Mouse (Mus musculus) brown adipose tissue, adult 24 weeks (tissue): ENCODE results near the gene Psmg3. TPM values are rescaled to one million over a fixed set of nuclear protein-coding genes. Genes with fewer than 3 reads are reported as not detected.

Source experiments
- H3K27ac ChIP-seq: fragments of 200-500 bp; replicated peaks from 2 replicates; pipeline ENCODE4 v1.5.1; 2012; ENCODE audit warnings: low read depth, mild to moderate bottlenecking, low read length
- H3K4me1 ChIP-seq: fragments of 200-500 bp; 2 replicates; pipeline ENCODE4 v1.6.1; 2012; ENCODE audit warnings: low read length, mixed read lengths; ENCODE audit not compliant: control insufficient read depth, insufficient read depth, insufficient read length
- H3K4me3 ChIP-seq: fragments of 200-500 bp; 2 replicates; pipeline ENCODE4 v1.5.1; 2012; ENCODE audit warnings: low read depth, mild to moderate bottlenecking, low read length, moderate library complexity; ENCODE audit not compliant: insufficient read depth
- polyA plus RNA-seq: library from polyadenylated mRNA; stranded (reverse); fragments of >200 nt; gene quantifications from 2 replicates; pipeline ENCODE4 v1.2.4, GENCODE M21; 2012; ENCODE audit not compliant: missing spikeins, insufficient read depth, insufficient read length

Psmg3 gene
- polyA plus RNA-seq, 1 experiment: 17.8 TPM

DNA sequence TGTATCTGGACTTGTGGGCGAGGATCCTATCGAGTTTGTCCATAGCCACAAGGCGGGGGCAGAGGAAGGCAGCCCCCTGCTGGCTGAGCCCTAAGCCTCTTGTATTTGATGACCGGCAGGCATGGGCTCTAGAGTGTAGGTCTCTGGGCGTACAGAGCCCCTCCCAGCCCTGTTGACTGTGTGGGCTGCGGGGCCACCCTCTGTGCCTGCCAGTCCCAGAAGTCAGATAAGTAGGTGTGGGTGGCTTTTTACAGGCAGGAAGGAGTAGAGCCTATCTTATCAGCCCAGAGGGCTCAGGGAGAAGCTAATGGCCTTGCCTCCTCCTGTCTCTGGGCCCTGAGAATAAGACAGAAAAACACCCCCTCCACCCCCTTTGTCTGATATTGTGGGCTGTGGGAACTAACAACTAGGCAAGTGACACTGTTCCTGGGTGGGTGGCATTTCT, 22.6 kb downstream of the Psmg3 start:
- Histone ChIP-seq H3K4me3 (no peak overlapping the region), H3K4me1 (no peaks in the 10 kb centered on the region), H3K27ac (no peak overlapping the region)

DNA sequence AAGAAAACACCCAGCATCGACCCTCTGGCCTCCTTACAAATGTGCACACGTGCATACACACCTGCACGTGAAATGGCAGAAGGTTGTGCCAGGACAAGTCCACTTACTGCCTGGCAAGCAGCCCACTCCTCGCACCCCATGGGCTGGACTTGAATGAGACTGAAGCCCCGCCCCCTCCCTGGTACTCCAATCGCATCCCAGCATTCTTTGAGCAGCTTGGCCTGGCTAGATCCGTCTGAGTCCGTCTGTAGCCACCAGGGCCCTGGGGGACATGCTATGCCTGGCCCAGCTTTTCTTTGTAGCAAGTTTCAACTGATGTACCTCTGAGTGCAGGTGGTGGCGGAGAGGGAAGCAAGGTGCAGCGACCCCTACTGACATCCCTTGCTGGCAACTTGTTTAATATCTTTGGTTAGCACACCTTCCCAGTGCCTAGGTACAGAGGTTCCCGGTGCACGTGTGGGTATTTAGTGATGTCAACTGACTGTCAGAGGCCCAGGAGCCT, 23.0 kb downstream of the Psmg3 start:
- H3K4me3 ChIP-seq: no peak overlapping the region
- H3K27ac ChIP-seq: no peak overlapping the region
- no peaks in the 10 kb centered on the region for H3K4me1 ChIP-seq

DNA sequence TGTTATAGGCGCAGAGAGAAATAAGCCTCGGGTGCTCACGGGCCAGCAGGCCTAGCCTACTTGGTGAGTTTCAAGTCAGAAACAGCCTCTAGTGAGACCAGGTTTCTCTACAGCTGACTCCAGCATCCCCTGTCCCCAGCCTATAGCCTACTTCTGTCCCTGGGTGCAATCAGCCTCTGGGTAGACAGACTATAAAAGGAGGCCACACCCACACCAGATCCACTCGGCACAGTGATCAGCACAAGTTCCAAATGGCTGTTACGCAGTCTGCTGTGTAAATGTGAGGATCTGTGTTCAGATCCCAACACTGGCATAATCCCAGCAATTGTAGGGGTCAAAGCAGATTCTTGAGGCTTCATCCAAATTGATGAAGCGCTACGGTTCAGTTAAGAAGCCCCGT, 23.5 kb downstream of the Psmg3 start:
- no peak overlapping the region for H3K4me3 ChIP-seq
- no peak overlapping the region for H3K27ac ChIP-seq
- H3K4me1 ChIP-seq: peaks cover 1% of the 10 kb centered on the region; the same call in 1 of the 2 replicates

DNA sequence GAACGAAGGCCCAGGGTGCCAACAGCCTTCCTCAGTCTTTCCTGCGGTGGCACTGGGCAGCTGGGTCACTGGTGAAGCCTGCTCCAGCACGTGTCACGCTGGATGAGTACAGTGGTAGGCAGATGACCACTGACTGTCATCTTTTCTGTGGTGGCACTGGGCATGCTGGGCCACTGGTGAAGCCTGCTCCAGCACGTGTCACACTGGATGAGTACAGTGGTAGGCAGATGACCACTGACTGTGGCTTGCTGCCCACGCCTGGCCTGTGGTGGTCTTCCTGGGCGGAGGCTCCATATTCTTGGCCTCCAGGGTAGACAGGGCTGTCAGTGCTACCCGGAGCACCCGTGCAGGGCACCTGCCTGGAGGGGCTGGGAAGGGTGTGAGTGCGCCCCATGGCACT, 24.8 kb downstream of the Psmg3 start:
- no peak overlapping the region for H3K4me3 ChIP-seq
- H3K4me1 ChIP-seq: peaks cover 10% of the 10 kb centered on the region
- H3K27ac ChIP-seq: no peak overlapping the region

DNA sequence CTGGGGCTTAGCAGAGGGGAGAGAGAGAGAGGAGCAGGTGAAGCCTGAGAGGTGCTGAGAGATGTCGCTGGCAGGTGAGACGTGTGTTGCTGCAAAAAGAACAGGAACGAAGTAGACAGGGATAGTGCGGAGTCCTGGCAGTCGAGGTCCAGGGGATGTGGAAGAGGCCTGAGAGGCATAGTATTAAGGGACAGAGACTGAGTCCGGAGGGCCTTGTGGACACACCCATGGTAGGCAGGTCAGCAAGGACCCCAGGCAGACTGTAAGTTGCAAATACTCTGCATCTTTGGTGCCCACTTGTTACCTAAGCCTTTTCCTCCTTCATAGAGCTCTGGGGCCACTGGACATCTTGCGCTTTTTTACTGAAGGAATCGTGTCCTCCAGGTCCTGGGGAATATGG, 25.5 kb downstream of the Psmg3 start:
- no peak overlapping the region for H3K27ac ChIP-seq
- peaks cover 14% of the 10 kb centered on the region for H3K4me1 ChIP-seq
- no peak overlapping the region for H3K4me3 ChIP-seq

DNA sequence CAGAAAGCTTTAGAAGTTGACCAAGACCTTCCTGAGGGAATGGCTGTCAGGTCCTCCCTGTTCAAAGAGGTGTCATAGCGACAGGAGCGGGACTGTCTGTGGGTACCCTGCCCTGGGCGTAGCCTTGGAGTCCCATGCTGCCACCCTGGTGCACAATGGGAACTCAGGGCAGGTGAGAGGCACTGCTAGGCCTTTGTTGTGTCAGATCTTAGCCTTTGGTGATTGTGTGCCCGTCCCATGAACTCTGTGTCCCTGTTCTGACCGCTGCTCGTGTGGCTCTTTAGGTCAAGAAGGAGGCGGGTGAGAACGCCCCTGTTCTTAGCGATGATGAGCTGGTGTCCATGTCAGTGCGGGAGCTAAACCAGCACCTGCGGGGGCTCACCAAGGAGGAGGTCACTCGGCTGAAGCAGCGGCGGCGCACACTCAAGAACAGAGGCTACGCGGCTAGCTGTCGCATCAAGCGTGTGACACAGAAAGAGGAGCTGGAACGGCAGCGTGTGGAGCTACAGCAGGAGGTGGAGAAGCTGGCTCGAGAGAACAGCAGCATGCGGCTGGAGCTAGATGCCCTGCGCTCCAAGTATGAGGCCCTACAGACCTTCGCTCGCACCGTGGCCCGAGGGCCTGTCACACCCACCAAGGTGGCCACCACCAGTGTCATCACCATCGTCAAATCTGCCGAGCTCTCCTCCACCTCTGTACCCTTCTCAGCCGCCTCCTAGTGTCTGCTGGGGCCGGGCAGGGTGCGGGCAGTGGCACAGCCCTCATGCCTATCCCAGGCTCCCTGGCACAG, 26.7 kb downstream of the Psmg3 start:
- Histone ChIP-seq H3K4me3 (no peak overlapping the region), H3K27ac (no peak overlapping the region), H3K4me1 (peaks cover 24% of the 10 kb centered on the region)

DNA sequence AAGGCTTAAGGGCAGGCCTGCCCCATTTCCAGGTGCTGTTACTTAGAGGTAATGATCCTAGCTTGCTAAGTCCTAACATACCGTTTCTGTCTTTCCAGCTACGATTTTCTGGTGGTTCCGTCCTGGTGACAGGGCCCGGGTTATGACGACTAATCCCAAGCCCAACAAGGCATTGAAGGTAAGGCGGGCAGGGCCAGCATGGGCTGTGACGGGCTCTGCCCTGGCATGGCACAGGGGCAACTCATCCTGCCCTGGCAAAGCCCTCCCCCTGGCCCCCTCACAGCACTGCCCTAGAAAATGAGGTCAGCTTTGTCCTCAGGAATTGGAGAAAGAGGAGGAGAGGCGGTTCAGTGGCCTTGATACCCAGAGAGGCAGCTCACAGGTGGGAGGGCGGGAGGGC, 27.6 kb downstream of the Psmg3 start:
- H3K4me1 ChIP-seq: peaks cover 32% of the 10 kb centered on the region
- H3K4me3 ChIP-seq: no peak overlapping the region
- no peak overlapping the region for H3K27ac ChIP-seq

DNA sequence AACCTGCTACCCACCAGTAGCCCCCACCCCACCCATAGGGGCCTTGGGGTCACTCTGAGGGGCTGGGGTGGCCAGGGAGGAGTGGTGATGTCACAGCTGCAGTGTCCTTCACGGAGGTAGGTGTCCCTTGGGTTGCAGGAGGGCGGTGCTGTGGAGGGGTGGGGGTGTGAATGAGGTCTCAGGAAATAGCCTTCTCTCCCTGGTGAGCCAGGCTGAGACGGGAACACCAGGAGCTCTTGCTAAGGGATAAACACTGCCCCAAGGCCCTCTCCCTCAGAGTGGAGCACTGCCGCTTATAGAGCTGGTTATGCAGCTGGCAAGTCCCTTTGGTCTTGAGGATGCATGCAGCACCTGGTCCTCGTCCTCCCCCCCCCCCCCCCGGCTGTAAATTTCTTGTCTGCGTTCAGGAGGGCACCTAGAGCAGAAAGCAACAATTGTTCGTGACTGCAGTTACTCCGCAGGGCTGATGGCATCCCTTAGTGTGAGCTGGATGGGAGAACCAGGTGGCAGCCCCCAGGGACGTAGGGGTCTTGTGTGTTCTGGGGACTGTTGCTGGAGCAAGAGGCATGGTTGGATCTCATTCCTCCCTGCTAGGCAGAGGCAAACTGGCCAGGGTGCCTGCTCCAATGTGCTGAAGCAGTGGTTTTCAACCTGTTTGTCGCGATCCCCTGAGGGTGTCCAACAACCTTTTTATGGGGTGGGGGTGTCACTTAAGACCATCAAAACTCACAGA, 28.4 kb downstream of the Psmg3 start:
- H3K4me1 ChIP-seq: peaks cover 37% of the 10 kb centered on the region
- H3K4me3 ChIP-seq: no peak overlapping the region
- peak overlapping the region; percentile 98 for H3K27ac ChIP-seq

DNA sequence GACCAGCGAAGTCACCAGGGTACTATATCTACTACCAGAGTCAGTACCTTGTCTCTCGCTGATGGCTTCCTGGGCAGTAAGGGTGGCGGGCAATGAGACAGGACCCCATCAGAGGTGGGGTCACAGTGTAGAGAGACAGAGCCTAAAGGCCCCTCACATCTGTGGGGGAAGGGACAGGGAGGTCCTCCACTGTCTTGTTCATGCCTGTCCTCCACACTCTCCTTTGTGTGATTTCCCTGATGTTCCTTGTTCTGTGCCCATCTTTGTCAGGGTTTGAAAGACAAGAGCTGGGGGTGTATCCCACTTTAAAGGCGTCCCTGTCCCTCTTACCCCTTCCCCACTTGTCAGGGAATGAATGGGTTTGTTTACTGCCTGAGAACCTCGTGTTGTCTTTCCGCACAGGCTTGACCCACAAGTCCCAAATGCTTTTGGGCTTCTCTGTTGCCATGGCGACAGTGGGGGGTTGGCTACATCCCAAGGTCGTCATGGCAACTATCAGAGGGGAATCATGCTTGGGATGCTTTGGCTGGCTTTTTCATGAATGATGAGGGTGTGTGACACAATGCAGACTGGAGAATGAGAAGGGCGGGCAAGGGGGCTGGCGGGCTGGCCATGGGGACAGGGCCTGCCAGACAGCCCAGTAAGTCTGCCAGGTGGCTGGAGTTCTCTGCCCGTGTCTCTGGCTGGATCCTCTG, 29.1 kb downstream of the Psmg3 start:
- H3K27ac ChIP-seq: peak overlapping the region; percentile 98
- peaks cover 40% of the 10 kb centered on the region for H3K4me1 ChIP-seq
- H3K4me3 ChIP-seq: peak overlapping the region; percentile 39

DNA sequence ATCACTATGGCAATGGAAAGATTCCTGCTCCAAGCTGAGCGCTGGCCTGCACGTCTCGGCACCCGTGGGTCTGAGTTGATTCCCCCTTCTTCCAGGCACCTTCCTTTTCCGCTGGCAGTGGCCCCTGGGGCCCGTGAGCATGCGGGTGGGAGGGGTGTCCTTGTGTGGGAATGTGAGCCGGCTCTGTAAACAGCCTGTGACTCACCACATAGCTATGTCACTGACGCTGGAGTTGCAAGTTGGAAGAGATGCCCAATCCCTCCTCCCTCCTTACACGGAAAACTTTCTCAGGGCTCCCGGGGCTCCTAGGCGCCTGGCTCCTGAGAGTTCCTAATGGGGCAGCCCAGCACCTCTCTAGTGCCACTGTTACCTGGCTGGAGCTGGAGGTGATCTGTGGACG, 29.8 kb downstream of the Psmg3 start:
- Histone ChIP-seq H3K4me3 (peak overlapping the region; percentile 47), H3K4me1 (peaks cover 41% of the 10 kb centered on the region), H3K27ac (peak overlapping the region; percentile 98)

DNA sequence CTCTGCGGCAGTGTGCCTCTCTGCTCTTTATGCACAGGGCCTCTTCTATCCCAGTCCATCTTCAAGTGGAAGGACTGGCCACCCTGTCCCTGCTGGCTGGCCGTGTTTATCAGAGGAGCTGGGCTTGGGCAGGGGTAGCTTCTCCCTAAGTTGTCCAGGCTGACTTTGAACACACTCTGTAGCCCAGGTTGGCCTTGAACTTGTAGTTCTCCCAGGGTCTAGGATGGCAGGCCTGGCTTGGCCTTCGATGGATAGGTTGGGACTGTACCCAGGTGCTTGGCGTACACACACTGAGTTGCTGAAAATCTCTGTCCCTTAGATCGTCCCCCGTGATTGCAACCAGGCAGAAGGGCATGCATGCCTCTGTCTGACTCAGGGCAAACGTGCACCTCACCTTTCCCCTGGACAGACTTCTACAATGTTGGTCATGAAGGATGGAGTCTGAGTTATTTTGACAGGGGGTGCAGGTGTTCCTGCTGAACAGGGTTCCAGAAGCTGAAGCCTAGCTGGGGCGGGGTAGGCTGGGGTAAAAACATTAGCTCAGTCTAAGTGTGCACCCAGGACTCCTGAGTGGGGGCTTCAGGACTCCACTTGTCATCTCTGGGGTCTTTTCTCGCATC, 30.6 kb downstream of the Psmg3 start:
- peaks cover 41% of the 10 kb centered on the region for H3K4me1 ChIP-seq
- peak overlapping the region; percentile 94 for H3K27ac ChIP-seq
- H3K4me3 ChIP-seq: peak overlapping the region; percentile 47; the same call in 1 of the 2 replicates

DNA sequence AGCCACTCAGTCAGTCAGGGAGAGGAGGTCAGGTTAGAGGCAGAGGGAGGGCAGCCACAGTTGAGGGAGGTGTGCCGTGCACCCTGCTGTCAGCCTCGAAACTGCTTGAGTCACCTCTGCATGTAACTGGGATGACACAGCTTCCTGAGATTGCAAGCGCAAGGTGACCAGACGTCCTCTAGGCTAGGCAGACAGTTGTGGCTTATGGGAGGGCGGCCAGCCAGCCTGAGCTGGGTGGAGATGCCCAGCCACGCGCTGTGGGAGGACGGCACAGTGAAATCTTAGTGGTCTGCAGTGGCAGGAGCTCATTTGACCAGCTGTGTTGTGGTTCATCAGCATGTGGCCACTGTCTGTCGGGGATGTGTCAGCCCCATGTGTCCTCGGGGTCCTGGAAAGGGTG, 31.7 kb downstream of the Psmg3 start:
- Histone ChIP-seq H3K27ac (peak overlapping the region; percentile 94), H3K4me1 (peaks cover 41% of the 10 kb centered on the region), H3K4me3 (no peak overlapping the region; the same call in 1 of the 2 replicates)

DNA sequence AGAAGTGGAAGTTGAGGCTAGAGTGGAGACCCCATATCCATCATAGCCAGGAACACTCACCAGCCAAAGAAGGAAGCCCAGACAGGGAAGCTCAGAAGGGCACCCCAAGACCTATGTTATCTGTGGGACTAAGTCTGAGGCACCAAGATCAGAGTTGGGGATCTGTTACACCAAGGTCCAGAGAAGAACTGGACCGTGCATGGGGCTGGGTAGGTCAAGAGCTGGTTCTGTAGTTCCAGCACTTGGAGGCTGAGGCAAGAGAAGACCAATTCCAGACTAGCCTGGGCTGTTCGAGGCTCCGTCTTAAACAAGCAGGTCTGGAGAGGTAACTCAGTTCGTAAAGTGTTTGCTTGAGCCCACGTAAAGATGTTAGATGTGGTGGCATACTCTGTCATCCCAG, 32.5 kb downstream of the Psmg3 start:
- peaks cover 41% of the 10 kb centered on the region for H3K4me1 ChIP-seq
- H3K4me3 ChIP-seq: peak overlapping the region; percentile 42; the same call in 1 of the 2 replicates
- H3K27ac ChIP-seq: peak overlapping the region; percentile 94

DNA sequence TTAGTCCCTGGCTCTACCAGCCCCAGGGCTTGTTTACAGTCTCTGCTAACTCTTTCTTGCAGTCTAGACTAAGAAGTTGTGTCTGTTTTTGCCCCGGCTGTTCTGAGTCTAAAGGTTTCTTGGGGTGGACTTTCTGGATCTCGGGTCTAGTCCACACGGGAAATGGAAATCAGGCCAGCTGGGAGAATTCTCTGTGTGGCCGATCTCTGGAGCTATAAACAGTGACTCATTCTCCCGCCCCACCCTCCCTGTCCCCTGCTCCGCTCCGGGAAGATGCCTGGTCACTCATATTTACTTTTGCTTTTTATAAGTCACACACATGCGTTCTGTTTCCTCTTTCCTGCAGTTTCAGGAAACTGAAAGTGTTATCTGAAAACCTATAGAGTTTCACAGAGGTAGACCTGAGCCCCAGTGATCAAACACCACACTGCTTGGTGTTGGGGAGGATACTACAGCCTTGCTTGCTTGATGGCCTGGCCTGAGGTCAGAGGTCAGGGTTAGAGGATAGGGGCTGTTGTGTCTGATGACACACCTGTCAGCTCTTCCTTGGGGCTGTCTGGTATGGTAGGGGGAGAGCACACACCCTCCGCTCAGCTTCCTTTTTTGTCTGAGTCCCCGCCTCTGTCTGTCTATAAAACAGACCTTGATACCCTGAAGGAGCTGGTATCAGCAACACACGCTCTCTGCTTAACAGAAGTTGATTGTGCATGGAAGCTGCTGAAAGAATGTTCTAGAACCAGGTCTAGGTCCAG, 33.2 kb downstream of the Psmg3 start:
- H3K4me3 ChIP-seq: peak overlapping the region; percentile 89
- peaks cover 41% of the 10 kb centered on the region for H3K4me1 ChIP-seq
- peak overlapping the region; percentile 94 for H3K27ac ChIP-seq
